Mouse (Mus musculus) spleen, adult 18-20 months (tissue): ENCODE results near the gene Nnmt.

ENCODE experiments used
- DNase-seq, 2 experiments: peaks; one replicate each; pipeline ENCODE4 v3.0.0; 2022; ENCODE audit warnings: mixed read lengths in 2 of 2

The Nnmt gene

DNA sequence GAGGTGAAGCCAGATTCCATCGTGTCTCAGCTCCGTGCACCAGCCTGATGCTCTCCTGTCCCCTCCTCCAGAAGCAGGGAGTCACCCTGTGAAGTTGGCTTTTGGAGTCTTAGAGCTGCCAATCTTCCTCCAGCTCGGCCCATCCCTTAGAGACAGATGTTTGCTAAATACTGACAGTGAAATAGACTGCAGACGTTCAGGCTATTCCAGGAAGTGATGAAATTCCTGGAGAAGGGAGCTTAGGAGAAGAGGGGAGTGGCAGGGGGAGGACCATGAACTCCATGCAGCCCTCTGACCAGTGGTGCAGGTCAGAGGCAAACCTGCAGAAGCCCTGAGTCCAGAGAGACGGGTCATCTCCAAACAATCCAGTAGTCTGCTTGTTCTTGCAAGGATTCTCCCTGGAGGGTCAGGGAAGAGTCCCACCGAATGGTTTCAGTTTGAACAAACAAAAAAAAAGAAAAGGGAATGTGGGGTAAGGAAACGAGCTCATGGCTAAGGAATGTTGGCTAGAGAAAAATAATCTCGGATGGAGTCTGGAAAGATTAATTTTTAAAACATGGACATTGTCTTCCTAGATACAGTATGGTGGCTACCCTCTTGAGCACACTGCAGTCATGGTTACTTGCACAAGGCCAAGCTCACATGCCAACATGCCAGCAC is at the start of gene Nnmt:
Nnmt (minus strand) TSS at position 215 of the 660 bp plus-strand sequence.
- DNase-seq = no peak

DNA sequence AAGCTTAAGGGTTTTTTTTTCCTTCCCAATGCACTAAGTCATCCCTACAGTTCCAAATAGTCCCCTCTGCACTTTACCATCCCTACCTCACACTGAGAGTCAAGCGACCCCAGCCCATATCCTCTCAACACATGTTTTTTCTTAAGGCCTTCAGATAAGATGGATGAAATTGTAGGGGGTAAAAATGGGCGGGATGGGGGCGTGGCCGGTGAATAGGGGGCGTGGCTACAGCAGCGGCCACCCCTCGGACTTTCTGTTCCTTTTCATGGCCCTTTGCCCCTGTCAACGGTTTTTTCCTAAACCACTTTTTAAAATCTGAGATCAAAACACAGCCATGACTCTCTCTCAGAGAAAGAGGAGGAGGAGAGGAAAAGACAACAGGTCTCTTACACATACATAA is 49.8 kb upstream of the Nnmt start:
- DNase-seq = no peak

DNA sequence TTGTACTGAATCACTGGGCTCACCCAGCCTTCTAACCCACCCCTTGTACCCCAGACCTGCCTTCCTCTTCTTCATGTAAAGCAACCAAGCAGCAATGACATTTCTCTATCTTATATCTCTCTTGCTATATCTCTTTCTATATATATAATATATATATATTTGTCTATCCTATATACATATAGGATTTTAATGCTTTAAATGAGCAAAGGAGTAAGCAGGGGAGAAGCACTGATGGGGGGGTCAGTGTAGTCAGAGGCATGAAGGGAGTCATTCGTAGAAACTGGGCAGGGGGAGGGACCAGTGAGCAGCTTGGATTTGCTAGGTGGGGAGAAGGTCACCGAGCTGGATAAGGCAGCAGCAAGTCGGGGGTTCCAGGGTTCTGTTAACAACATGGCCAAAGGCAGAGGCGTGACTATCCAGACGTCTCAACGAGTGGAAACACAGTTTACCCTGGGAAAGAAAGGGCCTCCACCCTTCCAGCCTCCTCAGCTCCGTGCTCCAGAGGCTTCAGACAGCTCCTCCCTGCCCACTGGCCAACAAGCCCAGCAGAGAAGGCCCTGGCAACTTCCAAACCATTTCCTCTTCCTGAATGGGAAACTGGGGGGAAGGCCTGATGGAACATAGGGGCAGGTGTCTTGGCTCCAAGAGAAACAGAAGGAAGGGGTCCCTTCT is 48.6 kb upstream of the Nnmt start:
- no peak for DNase-seq

GRCm38 (mm10) chr9:48652026-48652425 is 47.1 kb upstream of the Nnmt start:
- DNase-seq = no peak

GRCm38 (mm10) chr9:48650846-48651245 is 45.9 kb upstream of the Nnmt start:
- DNase-seq = no peak

DNA sequence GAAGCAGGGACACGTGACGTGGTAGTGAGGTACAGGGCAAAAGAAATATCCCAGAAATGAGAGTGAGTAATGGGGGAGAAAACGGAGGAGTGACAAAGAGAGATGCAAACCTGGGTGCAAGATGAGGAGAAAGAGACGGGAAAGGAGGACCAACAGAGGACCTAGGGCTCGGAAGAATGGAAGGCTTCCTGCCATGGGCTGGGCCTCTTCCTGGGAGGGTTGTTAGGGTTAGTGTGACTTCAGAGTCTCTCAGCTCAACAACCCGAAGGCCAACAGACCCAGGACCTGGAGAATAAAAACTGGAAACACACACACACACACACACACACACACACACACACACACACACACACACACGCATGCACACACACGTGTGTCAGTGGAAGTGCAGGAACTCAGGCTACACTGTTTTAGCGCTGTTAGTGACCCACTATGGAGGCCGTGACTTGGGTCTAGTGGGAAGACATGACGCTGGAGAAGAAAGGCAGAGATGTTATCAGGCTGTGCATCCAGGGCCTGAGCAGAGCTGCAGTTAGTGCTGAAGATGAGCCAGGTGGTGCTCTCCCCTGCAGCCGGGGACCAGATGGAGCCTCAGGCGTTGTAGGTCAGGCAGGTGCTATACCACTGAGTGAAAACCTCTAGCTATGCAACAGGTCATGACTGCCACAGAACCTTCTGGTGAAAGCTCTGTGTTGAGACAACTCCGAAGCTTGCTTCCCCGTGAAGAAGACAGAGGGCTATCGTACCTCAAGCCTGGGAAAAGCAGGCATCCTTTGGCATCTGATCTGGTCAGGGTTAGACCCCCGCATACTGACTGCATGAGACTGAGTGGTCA is 45.1 kb upstream of the Nnmt start:
- no peak for DNase-seq

- DNase-seq = no peak
Measured at GRCm38 (mm10) chr9:48649098-48649766, 44.3 kb upstream of the Nnmt start.

- DNase-seq = no peak
Measured at GRCm38 (mm10) chr9:48648285-48649097, 43.5 kb upstream of the Nnmt start.

DNA sequence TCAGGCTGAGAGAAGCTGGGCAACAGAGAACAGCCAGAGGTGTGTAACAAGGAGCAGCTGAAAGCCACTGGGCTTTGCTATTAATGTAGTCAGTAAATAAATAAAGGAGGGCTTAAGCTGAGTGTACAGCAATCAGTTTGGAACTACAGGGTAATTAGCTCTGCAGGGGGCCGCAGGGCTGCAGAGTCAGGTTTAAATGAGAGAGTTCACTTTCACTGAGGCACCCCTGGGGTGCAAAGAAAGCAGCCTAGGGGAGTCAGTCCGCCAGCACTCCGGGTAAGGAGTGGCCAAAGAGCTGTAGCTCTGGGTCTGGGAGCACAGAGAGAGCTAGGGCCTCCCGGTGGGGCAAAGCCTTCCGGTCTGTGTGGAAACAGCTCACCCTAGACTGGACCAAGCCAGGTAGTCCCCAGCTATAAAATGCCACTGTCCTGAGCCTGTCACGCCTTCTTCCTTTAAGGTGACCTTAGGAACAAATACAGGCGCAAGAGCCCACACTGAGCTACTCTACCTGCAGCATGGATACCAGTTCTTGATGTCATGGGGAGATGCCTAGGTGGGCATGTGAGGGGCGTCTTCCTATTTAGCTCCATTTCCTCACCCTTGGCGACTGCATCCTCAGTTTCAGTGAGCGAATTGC is 42.8 kb upstream of the Nnmt start:
- DNase-seq = no peak

DNA sequence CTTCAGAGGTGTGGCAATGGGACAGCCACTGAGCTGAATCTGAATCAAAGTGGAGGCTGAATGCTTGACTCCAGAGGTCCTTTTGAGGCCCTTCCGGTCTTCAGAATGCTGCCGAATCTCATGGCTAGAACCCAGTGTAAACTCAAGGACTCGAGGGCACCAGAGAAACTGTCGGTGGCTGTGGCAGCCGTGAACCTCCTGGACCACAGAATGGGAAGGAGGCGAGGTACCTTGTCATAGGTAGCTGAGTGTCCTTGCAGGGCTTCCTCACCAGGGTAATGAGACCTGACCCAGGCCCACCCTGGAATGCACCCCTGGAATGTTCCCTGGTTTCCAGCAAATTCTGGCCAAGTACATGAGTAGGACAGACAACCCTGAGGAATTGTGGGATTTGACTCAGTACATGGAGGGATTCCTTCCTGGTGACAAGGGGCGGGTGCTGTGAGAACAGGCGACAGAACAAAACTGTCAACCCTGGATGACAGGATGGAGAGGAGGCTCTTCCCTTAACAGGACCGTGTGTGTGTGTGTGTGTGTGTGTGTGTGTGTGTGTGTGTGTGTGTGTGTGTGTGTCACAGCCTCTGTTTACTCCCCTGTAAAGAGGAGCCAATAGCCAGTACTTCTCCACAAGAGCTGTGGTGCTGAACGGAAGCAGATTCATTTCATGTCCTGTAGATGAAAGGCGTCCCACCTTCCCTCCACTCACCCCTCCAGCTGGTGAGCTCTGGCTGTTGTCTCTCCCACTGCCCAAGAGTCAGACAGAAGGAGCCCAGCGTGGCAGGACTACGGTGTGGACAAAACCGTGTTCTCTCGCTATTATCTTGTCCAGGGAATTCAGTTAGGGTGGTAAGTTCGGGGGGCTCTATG is 42.1 kb upstream of the Nnmt start:
- no peak for DNase-seq

- DNase-seq = peak in 1 of 2 experiments; percentile 30
Measured at GRCm38 (mm10) chr9:48646251-48646650, 41.3 kb upstream of the Nnmt start.

DNA sequence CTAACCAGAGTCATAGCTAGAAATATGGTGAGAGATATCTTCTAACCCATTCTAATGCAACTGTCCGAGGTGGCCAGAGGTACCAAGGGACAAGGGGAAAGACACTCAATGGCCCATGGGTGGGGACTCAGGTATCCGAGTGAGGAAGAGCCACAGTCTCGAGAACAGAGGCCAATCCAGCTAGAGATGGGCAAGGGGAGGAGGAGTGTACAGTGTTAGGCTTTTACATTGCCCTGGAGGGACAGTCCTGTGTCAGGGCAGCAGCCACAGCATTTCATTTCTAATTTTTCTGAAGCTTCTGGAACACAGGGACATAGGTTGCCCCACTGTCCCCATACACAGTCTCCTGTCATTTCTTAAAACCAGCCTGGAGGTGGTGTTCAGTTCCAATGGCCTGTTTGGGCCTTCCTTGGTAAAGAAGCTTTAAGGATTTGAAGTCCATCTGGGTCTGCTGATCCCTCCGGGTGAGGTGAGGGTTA is 40.7 kb upstream of the Nnmt start:
- no peak for DNase-seq

DNA sequence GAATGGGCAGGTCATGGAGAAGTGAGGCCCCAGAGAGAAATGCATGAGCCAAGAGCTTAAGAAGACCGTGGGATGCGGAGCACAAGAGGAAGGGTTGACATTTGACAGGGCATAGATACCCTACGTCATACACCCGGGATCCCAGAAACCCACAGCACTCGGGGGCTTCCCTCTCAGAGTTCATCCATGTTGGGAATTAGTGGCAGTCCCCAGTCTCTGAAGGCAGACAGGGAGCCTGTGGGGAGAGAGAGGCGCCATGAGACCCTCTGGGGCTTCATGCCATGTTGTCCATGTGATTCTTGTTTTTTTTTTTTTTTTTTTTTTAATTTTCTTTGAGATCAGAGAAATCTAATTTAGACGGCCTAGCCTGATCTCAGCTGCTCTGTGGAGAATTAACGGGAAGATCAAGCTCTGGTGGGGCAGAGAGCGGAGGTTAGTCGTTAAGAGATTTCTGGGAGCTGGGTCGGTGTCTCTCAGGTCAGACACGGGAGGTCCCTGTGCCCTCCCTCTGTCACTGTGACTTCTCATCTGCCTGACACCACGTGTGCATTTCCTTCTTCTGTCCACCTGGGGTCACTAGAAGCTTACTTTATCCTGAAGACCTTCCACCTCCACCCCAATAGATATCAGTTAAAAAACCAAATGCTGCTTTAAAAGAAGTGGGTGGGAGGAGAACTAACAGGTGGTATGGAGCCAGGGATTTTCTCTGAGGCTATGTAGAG is 40.1 kb upstream of the Nnmt start:
- no peak for DNase-seq

DNA sequence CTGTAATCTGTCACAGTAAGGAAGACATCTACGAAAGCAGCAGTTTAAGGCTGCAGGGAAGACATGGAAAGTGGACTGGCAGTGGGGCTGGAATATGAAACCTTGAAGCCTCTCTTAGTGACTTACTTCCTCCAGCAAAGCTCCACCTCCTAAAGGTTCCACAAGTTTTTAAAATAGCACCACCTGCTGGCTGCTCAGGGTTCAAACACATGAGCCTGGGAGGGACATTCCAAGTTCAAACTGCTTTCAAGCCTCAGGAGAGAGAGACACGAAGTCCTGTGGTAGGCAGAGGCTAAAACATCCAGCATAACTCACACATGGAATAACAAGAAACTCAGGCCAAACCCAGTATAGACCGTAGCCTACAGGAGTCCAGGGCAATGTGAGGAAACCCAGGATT is 39.4 kb upstream of the Nnmt start:
- no peak for DNase-seq

- no peak for DNase-seq
Measured at GRCm38 (mm10) chr9:48641636-48642035, 36.7 kb upstream of the Nnmt start.

- no peak for DNase-seq
Measured at GRCm38 (mm10) chr9:48640881-48641280, 35.9 kb upstream of the Nnmt start.

DNA sequence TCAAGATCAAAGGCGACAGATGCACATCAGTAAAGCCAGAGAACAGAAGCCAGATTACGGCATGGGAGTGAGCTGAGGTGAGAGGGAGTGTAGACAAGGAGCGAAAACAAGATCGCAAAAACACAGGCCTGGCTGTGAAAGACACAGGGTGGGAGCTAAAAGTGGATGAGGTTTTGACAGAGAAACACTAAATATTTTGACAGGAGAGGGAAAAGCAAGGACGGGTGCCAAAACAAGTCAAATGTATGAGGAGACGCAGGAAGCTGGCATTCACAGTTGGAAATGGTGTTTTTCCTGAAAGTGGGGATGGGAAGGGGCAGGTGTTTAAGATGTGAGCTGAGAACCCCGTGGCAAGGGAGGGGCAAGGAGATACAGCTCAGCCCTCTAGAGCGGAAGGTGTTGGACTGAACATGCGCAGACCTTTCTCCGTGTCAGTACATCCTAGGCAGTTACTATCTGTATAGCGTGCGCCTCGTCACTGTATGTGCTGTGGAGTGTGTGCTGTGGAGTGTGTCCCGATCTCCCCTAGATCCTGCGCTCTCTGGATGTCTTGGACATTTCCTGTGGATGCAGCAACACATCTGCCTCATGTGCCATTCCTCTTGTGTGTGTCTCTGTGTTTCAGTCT is 33.3 kb upstream of the Nnmt start:
- no peak for DNase-seq

GRCm38 (mm10) chr9:48637161-48637560 is 32.2 kb upstream of the Nnmt start:
- no peak for DNase-seq

DNA sequence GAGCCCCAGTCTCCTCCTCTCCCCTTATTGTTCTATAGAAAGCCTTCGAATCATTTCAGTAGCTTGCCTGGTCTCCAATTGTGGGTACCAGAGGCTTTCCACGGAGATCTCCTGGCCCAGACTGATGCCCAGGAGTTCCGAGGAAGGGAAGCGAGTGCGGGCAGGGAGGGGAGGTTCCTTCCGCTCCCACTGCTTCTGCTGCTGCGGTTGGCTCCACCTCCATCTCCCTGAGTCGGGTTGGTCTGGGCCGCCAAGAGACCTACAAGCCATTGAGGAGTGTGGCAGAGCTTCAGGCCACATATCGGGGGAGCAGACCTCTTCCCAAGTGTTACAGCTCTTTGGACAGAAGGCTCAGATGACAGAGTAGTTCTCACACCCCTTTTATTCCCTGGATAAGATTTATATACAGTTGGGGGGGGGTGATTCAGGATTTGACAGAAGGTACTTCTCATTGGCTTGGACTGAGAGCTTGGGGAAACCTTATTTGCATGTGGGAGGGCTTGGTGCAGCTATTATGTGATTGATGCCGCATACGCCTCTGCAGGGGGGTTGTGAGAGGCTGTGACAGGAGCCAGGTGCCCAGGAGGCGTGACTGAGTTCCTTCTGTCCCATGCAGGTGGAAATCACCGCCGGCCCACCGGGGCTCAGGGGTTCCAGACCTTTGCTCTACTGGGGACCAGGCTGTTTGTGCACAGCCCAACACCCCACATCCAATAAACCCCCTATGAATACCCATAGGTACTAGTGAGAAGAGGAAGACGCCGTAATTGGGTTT is 30.8 kb upstream of the Nnmt start:
- DNase-seq = no peak
